Mouse (Mus musculus) midbrain, embryonic 16.5 days (tissue): Measurements from ENCODE around the gene Tmem262. TPM values are rescaled to one million over a fixed set of nuclear protein-coding genes. Genes with fewer than 3 reads are reported as not detected.

ENCODE experiments used
- ATAC-seq: fragments of 200-750 bp; cut with Nextera tagmentation; 2 replicates; pipeline ENCODE4 v1.8.0; 2017; ENCODE audit warnings: moderate TSS enrichment
- H3K27ac ChIP-seq: fragments of 300-500 bp; sonication (generic); 2 replicates; pipeline ENCODE4 v1.5.1; 2014; ENCODE audit warnings: mild to moderate bottlenecking, low read length, mixed read lengths
- H3K27me3 ChIP-seq: fragments of 300-500 bp; sonication (generic); 2 replicates; pipeline ENCODE4 v1.6.1; 2014; ENCODE audit warnings: low read depth, low read length, mixed read lengths; ENCODE audit not compliant: control insufficient read depth, insufficient read depth
- H3K36me3 ChIP-seq: fragments of 300-500 bp; sonication (generic); 2 replicates; pipeline ENCODE4 v1.6.1; 2014; ENCODE audit warnings: mild to moderate bottlenecking, low read length, moderate library complexity, mixed read lengths; ENCODE audit not compliant: control insufficient read depth, insufficient read depth
- H3K4me1 ChIP-seq: fragments of 300-500 bp; sonication (generic); 2 replicates; pipeline ENCODE4 v1.6.1; 2014; ENCODE audit warnings: mild to moderate bottlenecking, low read length, mixed read lengths; ENCODE audit not compliant: control insufficient read depth, insufficient read depth
- H3K4me2 ChIP-seq: fragments of 300-500 bp; sonication (generic); 2 replicates; pipeline ENCODE4 v1.6.1; 2014; ENCODE audit warnings: mild to moderate bottlenecking, low read length, mixed read lengths
- H3K4me3 ChIP-seq: fragments of 300-500 bp; sonication (generic); 2 replicates; pipeline ENCODE4 v1.5.1; 2014; ENCODE audit warnings: low read depth, mild to moderate bottlenecking, low read length, moderate library complexity, mixed read lengths
- H3K9ac ChIP-seq: fragments of 300-500 bp; sonication (generic); 2 replicates; pipeline ENCODE4 v1.6.1; 2014; ENCODE audit warnings: low read depth, low read length, mixed read lengths
- H3K9me3 ChIP-seq: fragments of 300-500 bp; sonication (generic); replicated peaks from 2 replicates; pipeline ENCODE4 v1.6.1; 2014; ENCODE audit warnings: mild to moderate bottlenecking, low read length, mixed read lengths; ENCODE audit not compliant: control insufficient read depth, poor library complexity, severe bottlenecking
- WGBS: fragments of 180-500 bp; shearing (Covaris S2); extraction: QIAGEN DNeasy Blood & Tissue Kit; methylation state at CpG from one replicate; pipeline ENCODE4 v1.1.7; 2014; 5-methylcytosine and 5-hydroxymethylcytosine counted together
- polyA plus RNA-seq: library from polyadenylated mRNA; unstranded; fragments of >200 nt; fragmentation: Nextera tagmentation; extraction: Ambion mirVana; gene quantifications from 2 replicates; pipeline ENCODE4 v1.2.1, GENCODE M21; 2015

The Tmem262 gene
- polyA plus RNA-seq, 1 experiment from 2014 or later: not detected

DNA sequence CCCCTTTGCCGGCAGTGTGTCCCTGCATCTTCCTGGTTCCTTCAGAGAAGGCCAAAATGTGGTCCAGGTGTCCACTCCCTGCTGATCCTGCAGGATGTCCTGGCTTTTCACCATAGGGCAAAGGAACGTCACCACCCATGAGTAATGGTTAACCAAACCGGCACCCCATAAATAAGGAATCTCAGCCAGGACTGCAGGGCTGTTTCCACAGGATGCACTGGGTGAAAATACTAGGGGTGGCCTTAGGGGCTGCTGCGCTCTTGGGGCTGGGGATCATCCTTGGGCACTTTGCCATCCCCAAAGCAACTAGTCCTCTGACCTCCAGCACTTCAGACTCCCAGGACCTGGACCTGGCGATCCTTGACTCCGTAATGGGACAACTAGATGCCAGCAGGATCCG lies 25.8 kb downstream of the Tmem262 start, which contains the start of gene Naaladl1:
Gene Naaladl1 (plus strand): TSS at position 197 of the 400 bp plus-strand sequence.
- no peak for ATAC-seq
- Histone ChIP-seq H3K4me2 (no peak within 1 kb of the TSS), H3K9me3 (no peaks in the 10 kb centered on the region), H3K4me1 (no peaks in the 10 kb centered on the region), H3K27ac (no peak within 1 kb of the TSS), H3K9ac (no peak within 1 kb of the TSS), H3K27me3 (no peaks in the 10 kb centered on the region), H3K4me3 (no peak within 1 kb of the TSS), H3K36me3 (no peaks in the 10 kb centered on the region)
- WGBS: 88% methylated on average over 7 of the region's 7 CpGs

GRCm38 (mm10) chr19:6113116-6113515 lies 33.3 kb downstream of the Tmem262 start:
- Histone ChIP-seq H3K27ac (no peak overlapping the region), H3K27me3 (no peaks in the 10 kb centered on the region), H3K4me2 (no peak overlapping the region), H3K9me3 (no peaks in the 10 kb centered on the region), H3K4me1 (peaks cover 10% of the 10 kb centered on the region), H3K9ac (no peak overlapping the region), H3K36me3 (peaks cover 17% of the 10 kb centered on the region), H3K4me3 (no peak overlapping the region)
- 71% methylated on average over 6 of the region's 6 CpGs for WGBS
- ATAC-seq: no peak

- 93% methylated on average over 15 of the region's 15 CpGs for WGBS
- ATAC-seq: no peak
- no peaks in the 10 kb centered on the region for H3K27me3 ChIP-seq
- peaks cover 22% of the 10 kb centered on the region for H3K4me1 ChIP-seq
- no peak overlapping the region for H3K27ac ChIP-seq
- no peaks in the 10 kb centered on the region for H3K9me3 ChIP-seq
- no peak overlapping the region; the same call in 1 of the 2 replicates for H3K4me2 ChIP-seq
- H3K9ac ChIP-seq: no peak overlapping the region
- H3K36me3 ChIP-seq: peaks cover 19% of the 10 kb centered on the region
- H3K4me3 ChIP-seq: no peak overlapping the region
These were observed 36.4 kb downstream of the Tmem262 start for GRCm38 (mm10) chr19:6116113-6116850.

GRCm38 (mm10) chr19:6117346-6117985 lies 37.6 kb downstream of the Tmem262 start:
- peaks cover 19% of the 10 kb centered on the region for H3K36me3 ChIP-seq
- H3K9ac ChIP-seq: peak overlapping the region; percentile 91
- no peak for ATAC-seq
- peak overlapping the region; percentile 90 for H3K4me2 ChIP-seq
- H3K4me3 ChIP-seq: peak overlapping the region; percentile 83
- no peaks in the 10 kb centered on the region for H3K27me3 ChIP-seq
- peaks cover 22% of the 10 kb centered on the region for H3K4me1 ChIP-seq
- H3K9me3 ChIP-seq: no peaks in the 10 kb centered on the region
- WGBS: 5% methylated on average over 32 of the region's 32 CpGs
- peak overlapping the region; percentile 91 for H3K27ac ChIP-seq

DNA sequence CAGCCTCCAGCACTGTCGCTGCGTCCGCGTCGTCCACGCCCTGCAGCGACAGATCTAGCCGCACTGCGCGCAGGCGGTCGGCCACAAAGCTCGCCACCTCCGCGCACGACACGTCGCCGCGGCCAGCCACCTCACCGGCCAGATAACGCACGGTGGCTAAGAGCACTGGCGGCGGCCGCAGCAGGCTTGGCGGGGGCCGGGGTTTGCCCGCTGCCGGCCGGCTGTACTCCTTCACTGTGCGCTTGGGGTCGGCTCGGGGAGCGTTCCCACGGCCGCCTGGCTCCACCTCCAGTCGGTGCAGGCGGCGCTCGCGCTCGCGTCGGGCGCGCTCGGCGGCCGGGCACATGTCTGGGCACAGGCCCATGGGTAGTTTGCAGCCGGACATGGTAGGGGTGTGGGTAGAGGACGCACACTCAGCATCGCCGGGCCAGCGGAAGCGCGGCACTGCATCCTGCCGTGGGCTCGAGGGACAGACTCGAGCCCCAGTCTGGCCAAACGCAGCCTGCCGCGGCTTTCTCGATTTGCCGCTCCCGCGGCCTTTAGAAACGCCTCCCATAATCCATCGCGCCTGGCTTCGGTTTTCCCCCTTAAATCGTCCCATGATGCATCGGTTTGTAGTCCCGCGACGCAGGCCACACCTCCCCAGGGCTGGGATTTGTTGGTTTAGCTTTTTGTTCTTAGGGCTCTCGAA lies 38.3 kb downstream of the Tmem262 start, which contains the start of gene Sac3d1:
Gene Sac3d1 (minus strand): TSS at position 665 of the 691 bp plus-strand sequence.
- under 1% methylated on average over 76 of the region's 77 CpGs for WGBS
- Histone ChIP-seq H3K4me2 (peak within 1 kb of the TSS; percentile 90), H3K9ac (peak within 1 kb of the TSS; percentile 91), H3K36me3 (peaks cover 19% of the 10 kb centered on the region), H3K4me3 (peak within 1 kb of the TSS; percentile 83), H3K27ac (peak within 1 kb of the TSS; percentile 91), H3K9me3 (no peaks in the 10 kb centered on the region), H3K4me1 (peaks cover 22% of the 10 kb centered on the region), H3K27me3 (no peaks in the 10 kb centered on the region)
- peak; percentile 89 for ATAC-seq

- peak; percentile 63 for ATAC-seq
- Histone ChIP-seq H3K9me3 (no peaks in the 10 kb centered on the region), H3K4me2 (peak overlapping the region; percentile 90), H3K4me1 (peaks cover 22% of the 10 kb centered on the region), H3K9ac (peak overlapping the region; percentile 70), H3K4me3 (peak overlapping the region; percentile 83), H3K27me3 (no peaks in the 10 kb centered on the region), H3K36me3 (peaks cover 19% of the 10 kb centered on the region), H3K27ac (peak overlapping the region; percentile 91)
- WGBS: under 1% methylated on average over 8 of the region's 8 CpGs
These were observed 38.9 kb downstream of the Tmem262 start for GRCm38 (mm10) chr19:6118677-6119185.

GRCm38 (mm10) chr19:6121761-6122160 lies 41.9 kb downstream of the Tmem262 start:
- H3K36me3 ChIP-seq: 0 out of 2 replicates have a peak, but pooled peaks cover 3% of the 10 kb centered on the region
- H3K4me3 ChIP-seq: no peak overlapping the region
- no peak overlapping the region for H3K4me2 ChIP-seq
- H3K9me3 ChIP-seq: no peaks in the 10 kb centered on the region
- H3K27ac ChIP-seq: no peak overlapping the region
- no peak for ATAC-seq
- no peak overlapping the region for H3K9ac ChIP-seq
- H3K27me3 ChIP-seq: no peaks in the 10 kb centered on the region
- peaks cover 20% of the 10 kb centered on the region for H3K4me1 ChIP-seq
- WGBS: 44% methylated on average over 19 of the region's 19 CpGs

DNA sequence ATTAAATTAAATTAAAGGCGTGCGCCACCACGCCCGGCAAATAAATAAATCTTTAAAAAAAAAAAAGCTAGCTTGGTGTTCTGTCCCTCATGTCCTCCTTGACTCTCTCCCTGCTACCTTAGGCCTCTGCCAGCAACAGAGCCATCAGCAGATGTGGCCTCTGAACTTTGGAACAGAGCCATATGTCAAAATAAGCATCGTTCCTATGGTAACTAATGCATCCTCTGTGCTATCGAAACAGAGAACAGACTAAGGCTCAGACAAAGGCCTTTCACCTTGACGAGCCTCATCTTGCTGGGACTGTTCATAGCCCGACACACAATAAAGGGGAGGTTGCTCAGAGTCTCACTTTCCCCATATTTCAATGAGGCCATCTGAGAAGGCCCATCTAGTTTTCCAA lies 43.5 kb downstream of the Tmem262 start:
- no peak for ATAC-seq
- Histone ChIP-seq H3K36me3 (0 out of 2 replicates have a peak, but pooled peaks cover 3% of the 10 kb centered on the region), H3K27ac (no peak overlapping the region), H3K9ac (no peak overlapping the region), H3K4me1 (peaks cover 15% of the 10 kb centered on the region), H3K4me3 (no peak overlapping the region), H3K9me3 (no peaks in the 10 kb centered on the region), H3K4me2 (no peak overlapping the region), H3K27me3 (no peaks in the 10 kb centered on the region)
- 70% methylated on average over 8 of the region's 8 CpGs for WGBS
